Mouse (Mus musculus) thymus, postnatal 4 days (tissue): ENCODE measurements at regions not wholly inside any gene's neighbourhood (a gene's known extent, or its start where the extent isn't known, plus 50 kb on each side); places are given as distances from the start of the nearest gene placed in this dataset.

ENCODE experiments used
- DNase-seq: peaks from one replicate; pipeline ENCODE4 v3.0.0; 2021

DNA sequence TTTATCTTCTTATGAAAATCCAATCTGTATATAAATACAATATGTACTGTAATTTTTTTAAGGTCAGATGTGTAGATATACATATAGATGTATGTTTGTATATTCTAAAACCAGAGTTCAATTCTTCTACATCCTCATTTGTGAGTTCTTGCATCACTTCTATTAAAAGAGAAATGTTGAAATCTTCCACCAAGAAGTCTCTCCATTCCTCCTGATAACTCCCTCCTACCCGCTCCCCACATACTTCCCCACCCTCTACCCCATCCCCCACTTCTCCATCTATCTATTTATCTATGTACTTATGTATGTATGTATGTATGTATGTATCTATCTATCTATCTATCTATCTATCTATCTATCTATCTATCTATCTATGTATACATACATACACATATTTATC lies 285.3 kb downstream of the Lmo4 start:
- DNase-seq: no peak

DNA sequence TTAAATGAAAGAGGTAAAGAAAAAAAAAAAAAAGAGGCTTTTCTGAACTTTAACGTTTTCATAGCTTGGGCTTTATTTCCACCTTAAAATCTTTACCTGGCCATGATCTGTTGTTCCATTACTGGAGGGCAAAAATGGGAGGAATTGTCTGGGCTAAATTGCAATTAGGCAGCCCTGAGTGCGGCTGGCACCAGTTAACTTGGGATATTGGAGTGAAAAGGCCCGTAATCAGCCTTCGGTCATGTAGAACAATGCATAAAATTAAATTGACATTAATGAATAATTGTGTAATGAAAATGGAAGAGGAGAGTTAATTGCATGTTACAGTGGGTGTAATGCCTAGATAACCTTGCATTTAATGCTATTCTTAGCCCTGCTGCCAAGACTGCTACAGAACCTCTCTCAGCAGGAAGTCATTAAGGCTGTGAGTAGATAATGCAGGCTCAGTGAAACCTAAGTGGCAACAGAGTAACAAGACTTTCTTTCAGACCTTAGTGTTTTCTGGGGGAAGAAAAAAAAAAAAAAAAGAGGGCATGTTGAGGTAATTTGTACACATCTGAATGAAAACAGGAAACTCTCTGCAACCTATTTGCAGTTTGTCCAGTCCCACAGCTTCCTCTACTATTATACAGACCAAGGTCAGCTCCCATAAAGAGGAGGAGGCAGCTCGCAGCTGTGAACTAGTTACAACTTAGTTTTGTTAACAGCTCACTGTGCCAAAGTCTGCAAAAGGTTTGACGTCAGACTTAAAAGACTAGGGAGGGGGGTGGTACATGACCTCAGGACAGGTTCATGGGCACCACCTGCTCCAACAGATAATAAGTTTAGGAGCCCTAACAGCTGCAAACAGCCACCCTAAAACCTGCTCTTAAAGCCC lies 290.4 kb downstream of the Lmo4 start:
- peak; percentile 48 for DNase-seq

DNA sequence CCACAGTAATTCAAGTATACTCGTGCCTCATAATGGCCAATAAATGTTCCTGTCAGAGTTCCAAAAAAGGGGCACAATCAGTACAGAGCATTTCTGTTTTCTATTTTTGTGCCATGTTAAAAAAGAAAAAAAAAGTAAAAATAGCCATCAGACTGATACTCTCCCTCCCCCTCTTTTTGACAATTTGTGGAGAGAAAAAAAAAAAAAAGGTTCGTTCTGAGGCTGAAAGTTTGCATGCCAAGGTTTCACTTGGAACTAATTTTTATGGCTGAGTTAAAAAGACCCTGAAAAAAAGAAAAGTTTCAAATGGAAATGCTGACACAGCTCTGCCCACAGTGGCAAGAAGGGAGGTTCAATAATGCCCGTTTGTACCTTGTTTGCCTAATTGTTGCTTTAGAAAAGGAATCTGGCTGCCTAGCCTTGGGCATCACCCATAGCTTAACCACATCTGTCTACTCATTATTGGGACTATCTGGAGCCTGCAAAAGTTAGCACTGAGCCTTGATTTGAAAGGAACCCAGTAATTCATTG lies 291.9 kb downstream of the Lmo4 start:
- DNase-seq: no peak

DNA sequence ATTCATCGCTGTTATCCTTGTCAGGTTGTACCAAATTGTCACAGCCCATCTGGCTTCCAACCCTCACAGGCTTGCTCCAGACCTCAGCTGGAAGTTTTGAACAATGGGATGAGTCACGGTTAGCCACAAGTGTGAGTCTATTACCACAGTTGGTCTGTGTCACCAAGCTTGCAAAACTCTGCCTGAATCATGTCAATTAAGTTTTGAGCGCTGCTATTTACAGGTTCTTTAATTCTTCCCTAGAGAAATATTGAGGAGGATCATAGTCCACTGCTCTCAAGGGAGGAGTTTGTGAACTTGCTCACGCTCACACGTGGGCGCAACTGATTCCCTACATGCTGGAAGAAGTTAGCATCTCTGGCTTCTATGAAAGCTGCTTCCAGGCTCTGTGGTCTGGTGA lies 292.6 kb downstream of the Lmo4 start:
- DNase-seq: no peak

DNA sequence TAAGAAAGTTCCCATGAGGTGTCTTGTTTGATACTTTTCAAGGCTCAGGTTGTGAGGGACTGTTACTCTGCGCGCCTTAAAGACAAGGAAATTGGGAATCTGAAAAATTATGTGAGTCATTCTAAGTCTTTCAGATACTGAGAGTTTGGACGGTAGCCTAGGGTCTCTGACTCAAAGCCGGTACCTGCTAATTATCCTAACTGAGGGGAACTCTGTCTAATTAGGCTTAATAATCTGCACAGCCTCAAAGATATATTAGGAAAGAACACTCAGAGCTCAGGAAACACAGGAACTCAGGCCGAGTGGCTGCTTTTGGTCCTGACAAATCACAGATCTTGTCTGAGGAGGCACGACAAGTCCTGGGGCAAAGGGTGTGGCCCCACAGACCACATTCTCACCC lies 295.7 kb downstream of the Lmo4 start:
- DNase-seq: no peak

DNA sequence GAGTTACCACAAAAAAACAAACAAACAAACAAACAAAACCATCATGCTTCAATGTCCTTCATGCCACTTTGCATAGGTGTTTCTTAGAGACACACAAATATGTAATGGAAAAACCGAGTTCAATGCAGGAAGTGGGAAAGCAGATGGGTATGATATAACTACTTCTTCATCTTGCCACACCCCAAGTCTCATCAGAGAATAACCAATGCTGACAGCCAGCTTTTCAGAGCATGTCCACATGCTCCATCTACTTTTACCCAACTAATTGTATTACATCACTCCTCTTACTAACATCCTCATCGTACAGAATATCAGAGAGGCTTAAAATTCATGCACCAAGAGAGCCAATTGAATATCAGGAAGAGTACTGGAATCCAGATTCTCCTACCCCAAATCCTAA lies 301.6 kb downstream of the Lmo4 start:
- DNase-seq: no peak

DNA sequence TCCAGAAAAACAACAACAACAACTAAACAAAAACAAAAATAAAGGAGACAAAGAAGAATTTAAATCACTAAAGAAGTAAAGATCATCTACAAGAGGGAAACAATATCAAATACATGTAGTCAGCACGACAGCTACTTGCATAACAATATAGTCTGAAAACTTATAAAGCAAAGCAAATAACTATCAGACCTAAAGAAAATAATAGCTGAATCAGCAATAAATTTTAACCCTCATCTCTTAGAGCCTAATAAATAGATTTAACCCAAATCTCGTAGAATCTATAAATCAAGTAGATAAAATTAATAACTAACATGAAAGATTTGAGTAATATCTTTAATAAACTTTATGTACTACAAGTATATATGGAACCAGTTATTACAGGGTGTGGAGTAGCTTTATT lies 324.2 kb downstream of the Lmo4 start:
- no peak for DNase-seq

DNA sequence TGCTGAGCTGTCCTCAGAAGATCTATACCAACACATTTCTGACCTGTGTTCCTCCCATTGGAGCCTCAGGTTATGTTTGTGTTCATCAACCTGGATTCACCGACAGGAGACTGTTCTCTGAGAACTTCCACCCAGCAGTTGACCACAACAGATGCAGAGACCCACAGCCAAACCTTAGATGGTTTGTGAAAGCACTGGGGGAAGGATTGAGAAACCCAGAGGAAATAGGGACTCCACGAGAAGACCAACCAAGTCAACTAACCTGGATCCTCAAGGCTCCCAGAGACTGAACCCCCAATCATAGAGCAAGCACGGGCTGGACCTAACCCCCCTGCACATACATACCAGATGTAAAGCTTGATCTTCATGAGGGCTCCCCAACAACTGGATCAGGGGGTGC lies 331.1 kb downstream of the Lmo4 start:
- DNase-seq: no peak

DNA sequence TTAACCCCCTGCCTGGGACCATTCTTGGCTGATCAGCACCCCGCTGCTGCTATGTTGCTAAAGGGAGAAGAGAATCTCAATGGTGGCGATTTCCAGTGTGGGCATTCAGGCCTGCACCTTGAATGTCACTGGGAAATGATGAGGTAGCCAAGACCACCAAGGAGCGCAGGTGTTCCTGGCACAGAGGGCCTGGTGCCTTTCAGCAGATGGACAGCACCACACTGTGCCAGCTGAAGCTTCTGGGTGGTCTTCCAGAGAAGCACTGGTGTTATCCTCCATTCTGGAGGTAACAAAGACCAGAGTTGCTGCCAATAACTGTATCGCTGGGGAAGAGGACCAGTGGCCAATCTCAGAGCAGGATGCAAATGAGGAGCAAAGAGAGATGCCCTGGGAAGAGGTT lies 338.5 kb downstream of the Lmo4 start:
- DNase-seq: no peak

DNA sequence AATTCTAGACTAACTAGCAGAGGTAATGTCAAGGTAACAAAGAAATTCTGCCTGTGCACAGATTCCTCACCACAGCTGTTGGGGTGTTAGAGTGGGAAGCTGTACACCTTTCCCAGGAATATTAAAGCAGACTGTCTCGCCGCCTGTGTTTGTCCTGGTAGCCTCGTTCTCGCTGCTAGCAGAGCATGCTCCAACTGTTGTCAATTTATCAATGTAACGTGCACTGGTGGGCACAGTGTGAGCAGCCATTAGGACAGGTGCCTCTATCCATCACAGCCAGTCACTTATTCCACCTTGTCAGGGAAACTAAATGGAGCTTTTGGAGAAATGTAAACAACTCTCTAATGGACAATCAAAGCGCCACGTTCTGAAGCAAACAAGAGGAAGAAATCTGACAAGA lies 339.4 kb downstream of the Lmo4 start:
- no peak for DNase-seq

DNA sequence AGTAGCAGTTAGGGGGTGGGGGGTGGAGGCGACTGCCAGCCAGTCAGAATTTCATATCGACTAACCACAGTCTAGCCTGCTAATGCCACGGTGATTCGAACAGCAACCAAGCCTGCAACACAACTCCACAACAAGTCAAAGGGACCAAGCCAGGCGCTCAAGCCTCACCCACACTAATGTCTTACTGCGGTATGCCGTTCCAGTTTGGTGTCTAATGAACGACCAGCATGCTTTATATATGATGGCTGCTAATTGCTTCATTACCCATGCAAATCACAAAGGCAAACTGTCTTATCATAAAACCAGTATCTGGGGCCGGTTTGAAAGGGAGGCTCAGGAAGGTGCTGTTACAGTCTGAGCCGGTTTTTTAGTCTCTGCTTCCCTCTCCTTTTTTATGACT lies 340.5 kb downstream of the Lmo4 start:
- no peak for DNase-seq

DNA sequence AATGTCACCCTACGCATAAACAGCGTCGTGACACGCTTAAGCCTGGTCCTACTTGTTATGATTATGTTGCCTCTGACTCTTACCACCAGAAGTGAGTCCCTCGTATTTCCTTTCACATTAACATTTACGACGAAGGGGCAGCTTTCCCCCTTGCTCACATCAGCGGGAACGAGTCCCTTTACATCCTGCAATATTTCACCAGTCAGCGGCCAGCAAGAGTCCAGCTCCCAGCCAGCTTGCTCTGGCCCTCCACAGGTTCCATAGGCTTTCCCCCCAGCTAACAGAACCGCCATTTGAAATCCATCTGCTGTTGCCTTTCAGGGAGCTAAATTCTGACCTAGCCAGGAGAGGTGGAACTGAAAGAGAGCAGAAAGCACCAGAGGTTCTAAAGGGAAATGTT lies 342.5 kb downstream of the Lmo4 start:
- no peak for DNase-seq

DNA sequence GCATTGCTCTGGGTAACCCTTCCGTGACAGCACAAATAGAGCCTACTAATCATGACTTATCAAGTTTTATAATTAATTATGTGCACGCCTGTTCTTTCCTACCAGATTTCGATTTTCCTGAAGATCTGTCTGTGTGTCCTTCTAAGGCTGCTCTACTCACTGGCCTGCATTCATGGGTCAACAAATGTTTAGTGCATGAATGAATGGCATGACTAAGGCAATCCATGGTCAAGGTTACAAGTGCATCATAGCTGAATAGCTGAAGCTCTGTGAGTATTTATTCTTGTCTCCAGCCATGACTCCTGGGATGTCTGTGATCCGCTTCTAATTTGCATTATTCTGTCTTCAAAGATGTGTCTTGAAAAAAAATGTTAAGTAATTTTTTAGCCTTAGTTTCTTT lies 343.2 kb downstream of the Lmo4 start:
- DNase-seq: no peak

DNA sequence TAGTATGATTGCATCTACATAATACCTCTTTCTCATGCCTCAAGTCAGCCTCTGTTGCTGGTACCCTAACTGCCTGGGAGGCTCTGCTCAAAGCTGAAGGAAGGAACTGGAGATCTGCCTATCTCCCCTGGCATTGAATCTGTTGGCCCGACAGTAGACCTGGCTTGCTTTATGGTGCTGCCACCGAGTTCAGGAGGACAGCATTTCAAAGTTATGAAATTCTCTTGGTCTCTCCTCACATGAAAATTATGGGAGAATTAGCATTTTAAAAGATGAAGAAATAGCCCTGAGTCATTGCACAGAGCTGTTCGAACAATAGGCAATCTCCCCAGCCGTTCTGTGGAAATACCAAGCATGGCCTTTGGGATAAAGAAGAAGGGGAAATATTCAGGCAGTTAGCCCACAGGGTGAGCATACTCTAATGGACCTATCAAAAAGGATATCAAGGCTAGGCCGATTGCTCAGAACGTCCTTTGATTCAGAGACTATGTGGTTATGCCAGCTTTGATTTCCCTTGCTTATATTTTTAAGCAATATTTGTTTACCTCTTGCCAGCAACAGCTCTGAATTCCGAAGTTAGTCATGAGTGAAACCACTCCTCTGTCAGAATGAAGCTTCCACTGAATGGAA lies 369.3 kb downstream of the Lmo4 start:
- DNase-seq: no peak

DNA sequence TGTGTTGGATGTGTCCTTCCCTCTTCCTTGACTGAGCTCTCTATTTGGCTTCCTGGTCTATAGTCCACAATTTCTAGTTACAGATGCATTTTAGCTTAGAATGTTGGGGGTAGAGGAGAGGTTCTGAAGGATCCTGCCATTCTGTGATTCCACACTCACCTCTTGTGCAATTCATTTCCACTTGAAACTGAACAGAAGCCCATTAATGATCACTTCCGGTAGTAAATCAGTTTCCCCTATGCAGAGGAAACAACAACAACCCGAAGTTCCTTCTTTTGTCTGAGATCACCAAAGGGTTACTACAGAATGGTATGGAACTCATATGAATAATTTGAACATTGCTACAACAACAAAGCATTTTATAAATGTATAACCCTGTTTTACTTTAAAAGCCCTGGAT lies 370.3 kb downstream of the Lmo4 start:
- no peak for DNase-seq

DNA sequence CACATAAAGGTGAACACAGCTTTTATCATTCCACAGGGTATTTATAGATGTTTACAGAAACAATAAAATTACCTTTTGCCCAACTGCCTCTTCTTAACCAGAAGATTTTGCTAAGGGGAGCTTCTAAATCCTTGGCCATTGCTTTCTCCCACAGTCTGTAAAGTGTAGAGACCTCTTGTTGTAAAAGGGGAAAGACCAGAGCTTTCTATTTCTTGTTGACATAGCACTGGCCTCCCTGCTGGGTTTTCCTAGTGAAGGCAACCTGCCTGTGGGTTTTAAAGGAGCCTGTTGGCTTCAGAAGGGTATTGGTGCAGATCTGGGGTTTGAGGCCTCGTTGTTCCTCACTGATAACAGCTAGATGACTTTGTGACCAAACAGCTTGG lies 381.6 kb downstream of the Lmo4 start:
- no peak for DNase-seq

DNA sequence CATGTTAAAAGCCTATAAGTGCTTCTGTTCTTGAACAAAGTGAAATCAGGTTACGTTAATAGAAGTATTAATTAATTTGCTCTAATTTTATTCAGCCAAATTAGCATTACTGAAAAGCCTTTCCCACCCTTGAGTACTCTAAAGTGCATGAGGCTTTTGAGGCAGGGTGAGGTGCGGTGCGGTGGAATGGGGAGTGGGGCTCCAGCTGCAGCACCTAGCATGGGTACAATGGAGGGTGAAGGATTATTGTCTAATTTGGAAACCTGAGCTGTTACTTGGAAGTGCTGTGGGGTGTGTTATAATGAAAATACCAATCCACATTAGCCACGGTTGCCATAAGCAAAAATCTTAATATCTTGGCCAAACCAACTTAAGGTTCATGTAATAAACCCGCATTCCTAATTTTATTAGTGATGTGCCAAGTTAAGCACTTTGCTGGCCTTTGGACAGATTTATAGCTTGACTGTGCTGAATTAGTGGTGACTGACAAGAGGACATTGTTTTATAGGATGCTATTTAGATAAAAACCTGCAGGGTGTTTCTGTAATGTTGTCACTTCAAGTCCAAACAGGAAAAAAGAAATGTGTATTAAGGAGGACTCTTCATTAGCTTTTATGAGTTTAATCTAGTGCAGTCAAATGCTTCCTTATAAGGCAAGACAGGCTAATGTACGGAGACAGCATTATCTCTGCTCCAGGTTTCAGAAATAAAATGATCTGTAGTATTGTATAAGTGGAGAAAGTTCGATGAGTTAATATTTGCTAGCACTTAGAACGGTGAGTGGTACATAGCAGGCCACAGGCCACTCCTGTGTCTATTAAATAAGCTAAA lies 382.2 kb downstream of the Lmo4 start:
- no peak for DNase-seq

DNA sequence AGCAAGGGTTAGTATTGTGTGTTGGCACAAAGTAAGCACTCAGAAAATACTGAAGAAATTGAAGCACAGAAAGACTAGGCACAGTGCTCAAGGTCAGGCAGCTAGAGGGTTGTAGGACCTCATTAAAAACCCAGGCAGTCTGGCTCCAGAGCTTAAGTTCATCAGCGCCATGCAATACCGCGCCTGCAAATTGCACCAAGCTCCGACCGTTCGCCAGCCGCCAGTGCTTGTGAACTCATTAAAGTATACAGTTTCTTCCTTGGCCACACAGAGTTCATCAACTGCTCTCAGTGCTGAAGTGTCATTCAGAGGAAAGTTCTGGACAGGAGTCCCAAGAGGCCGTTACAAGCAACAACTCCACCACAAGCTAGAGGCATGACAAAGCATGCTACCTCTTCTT lies 397.5 kb downstream of the Lmo4 start:
- no peak for DNase-seq

DNA sequence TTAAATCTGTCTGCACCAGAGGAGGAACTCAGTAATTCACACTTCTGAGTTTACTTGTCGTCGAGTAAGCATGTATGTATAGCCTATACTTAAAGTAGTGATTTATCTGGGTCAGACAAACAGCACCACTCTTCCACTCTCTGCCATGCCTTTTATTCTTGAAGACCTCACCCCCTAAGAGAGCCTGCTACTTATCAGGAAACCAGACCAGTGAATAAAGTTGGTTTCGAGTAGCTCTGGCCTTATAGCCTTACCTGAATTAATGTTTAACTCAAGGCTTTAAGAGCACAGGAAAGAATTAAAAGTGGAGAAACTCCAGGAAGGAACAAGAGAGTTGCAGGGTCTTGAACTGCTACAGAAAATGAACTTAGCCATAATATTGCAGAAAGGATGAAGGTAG lies 398.1 kb downstream of the Lmo4 start:
- no peak for DNase-seq

DNA sequence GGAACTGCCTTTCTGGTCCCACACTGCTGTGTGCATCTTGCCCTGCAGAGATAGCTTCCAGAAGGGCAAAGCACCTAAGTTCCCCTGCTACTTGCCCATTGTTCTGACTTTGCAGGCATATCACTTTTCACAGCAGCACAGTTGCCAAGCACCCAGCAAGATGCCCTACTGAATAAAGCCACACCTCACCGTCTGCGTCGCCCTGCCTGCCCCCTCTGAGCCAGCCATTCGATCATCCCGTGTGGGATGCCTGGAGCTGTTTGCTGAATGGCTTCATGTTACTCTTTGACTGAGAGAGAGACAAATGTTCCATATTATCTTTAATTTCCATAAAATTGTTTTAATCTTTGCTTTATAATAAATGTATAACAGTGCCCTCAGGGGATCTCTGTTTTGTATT lies 407.2 kb downstream of the Lmo4 start:
- no peak for DNase-seq

DNA sequence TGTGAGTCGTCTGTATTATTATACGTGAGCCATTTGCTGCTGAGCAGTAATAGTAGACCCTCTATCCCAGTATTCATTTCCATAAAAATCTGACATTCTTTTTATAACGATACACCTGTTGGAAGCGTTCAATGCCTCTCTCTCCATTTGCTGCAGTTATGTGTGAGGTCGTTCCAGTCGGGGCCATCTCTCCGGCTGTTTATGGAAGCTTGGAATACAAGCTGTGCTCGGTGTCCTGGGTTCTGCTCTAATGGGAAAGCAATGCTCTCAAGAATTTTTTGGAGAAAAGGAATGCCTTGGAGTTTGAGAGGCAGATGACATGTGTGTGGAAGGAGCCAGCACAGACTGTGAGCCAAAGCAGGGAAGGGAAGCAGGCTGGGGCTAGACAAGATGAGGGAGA lies 414.1 kb downstream of the Lmo4 start:
- DNase-seq: no peak

DNA sequence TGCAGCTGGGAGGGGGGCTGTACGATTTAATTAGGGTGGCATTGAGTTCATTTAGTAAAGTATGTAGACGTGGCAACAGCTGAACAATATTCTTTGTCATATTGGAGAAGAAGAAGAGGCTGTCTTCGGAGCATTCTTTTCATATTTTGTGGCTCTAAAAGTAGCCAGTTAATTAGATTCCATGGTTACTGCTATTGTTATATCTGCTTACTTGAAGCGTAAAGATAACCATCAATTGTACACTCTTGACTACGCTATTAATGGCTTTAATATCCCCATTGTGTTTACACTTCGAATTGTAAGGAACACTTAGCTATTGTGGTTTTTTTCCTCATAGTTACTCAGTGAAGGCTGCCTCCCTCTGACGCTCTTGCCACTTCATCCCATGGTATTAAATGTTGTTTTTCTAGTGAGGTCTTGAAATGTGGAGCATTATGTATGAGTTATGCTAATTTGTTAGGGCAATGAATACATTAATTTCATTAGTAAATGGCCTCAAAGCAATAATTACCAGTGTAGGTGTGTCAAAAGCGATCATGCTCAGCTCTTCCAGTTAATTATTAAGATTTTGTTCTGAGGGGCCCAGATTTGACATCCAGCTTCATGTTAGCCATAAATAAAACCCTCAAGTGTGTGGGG lies 415.0 kb downstream of the Lmo4 start:
- DNase-seq: no peak

DNA sequence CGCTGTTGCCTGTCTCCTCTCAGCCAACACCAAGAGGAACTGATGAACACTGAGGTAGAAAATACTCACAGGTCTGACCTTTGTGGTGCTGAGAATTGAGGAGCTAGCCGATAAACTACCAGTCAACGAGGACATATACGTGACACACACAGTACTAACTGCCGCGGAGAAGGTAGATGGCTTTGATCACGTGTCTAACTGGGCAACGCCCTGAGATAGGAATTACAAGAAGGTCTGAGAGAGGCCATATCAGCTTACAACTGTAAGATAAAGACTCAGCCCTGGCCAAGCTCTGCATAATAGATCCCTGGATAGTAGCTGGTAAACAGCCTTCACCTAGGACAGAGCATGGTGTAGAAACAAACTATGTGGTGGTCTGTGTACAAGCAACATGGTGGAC lies 418.1 kb downstream of the Lmo4 start:
- DNase-seq: no peak
